Mouse (Mus musculus): ENCODE measurements around the gene Rxrb.

DNA sequence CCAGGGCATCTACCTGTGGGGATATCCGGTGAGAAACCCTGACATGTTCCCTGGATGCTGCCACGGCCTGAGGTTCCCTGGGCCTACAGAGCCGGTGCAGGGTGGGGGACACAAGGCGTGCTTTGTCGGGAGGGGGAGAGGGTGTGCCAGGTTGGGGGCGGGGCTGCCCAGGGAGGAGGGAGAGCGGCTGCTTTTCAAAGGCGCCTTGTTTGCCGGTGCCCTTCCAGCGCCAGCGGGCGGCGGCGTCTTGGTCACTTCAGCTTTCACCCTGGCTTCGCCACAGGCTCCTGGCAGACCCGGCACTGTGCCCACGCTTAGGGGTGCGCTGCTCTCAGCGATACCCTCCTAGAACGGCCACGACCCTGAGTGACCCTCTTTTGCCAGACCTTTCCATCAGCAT is 6.8 kb downstream of the Rxrb start:
- TF ChIP-seq CTCF (IDR thresholded peaks at IDR 0.05; ENCODE audit: borderline replicate concordance, insufficient read depth, low read length), result no peak
- no peak; the same call in 1 of the 2 replicates for TF ChIP-seq POLR2A (IDR thresholded peaks at IDR 0.05; ENCODE audit: low read depth, low read length)
